8 mouse cellular contexts compared by ENCODE assay signal in genomic region chr9:20814521-20815272, GRCm38 (mm10). TPM values are rescaled to one million over a fixed set of nuclear protein-coding genes. Genes with fewer than 3 reads are reported as not detected.
DNase-seq lines count a peak whose midpoint lies in the region; ATAC-seq and TF ChIP-seq lines count a peak whose summit lies in the region.

Col5a3 (minus strand) TSS chr9:20815067.

- H3K27me3 ChIP-seq in E14TG2a.4 (ENCODE audit: insufficient read depth, low read length), result peaks cover 40% of the 10 kb centered on the region
- H3K27me3 ChIP-seq in hindbrain, embryonic 14.5 days (ENCODE audit: control insufficient read depth, insufficient read depth, low read length), result peaks cover 3% of the 10 kb centered on the region
- H3K27me3 ChIP-seq in liver, embryonic 13.5 days, result peaks cover 51% of the 10 kb centered on the region
- peaks cover 30% of the 10 kb centered on the region for H3K27me3 ChIP-seq in neural tube, embryonic 15.5 days (replicated peaks)
- H3K27me3 ChIP-seq in cerebellum, adult 2 months (ENCODE audit: control insufficient read depth, insufficient read depth, low read length), result no peaks in the 10 kb centered on the region

- peak; percentile 53 for DNase-seq in brain, adult 2 months (ENCODE audit: low read depth, low spot score)
- peak; percentile 80 for DNase-seq in gastrocnemius, postnatal 10 days
- DNase-seq in hindbrain, embryonic 14.5 days (ENCODE audit: low spot score), result no peak
- DNase-seq in liver, embryonic 13.5 days, result no peak
- no peak for DNase-seq in layer of hippocampus, adult 11-12 months (ENCODE audit: low spot score)
- no peak for DNase-seq in cerebellum, adult 2 months

- peak; percentile 55; the same call in 1 of the 2 replicates for ATAC-seq in hindbrain, embryonic 14.5 days (ENCODE audit: low FRiP score)
- peak; percentile 47; the same call in 1 of the 2 replicates for ATAC-seq in liver, embryonic 13.5 days (ENCODE audit: low read depth)
- ATAC-seq in neural tube, embryonic 15.5 days (ENCODE audit: low FRiP score), result no peak

- TF ChIP-seq CTCF in E14TG2a.4 (conservative IDR thresholded peaks at IDR 0.05; ENCODE audit: low read length), result no peak
- no peak for TF ChIP-seq CTCF in cerebellum, adult 2 months (IDR thresholded peaks at IDR 0.05; ENCODE audit: borderline replicate concordance, insufficient read depth, low read depth, low read length)

- peaks cover 46% of the 10 kb centered on the region for H3K4me1 ChIP-seq in E14TG2a.4 (replicated peaks; ENCODE audit: low read depth, low read length)
- no peaks in the 10 kb centered on the region; the same call in 1 of the 2 replicates for H3K4me1 ChIP-seq in hindbrain, embryonic 14.5 days (replicated peaks; ENCODE audit: control insufficient read depth, insufficient read depth, low read length)
- peaks cover 14% of the 10 kb centered on the region for H3K4me1 ChIP-seq in liver, embryonic 13.5 days (replicated peaks)
- H3K4me1 ChIP-seq in neural tube, embryonic 15.5 days, result peaks cover 9% of the 10 kb centered on the region
- no peaks in the 10 kb centered on the region for H3K4me1 ChIP-seq in cerebellum, adult 2 months (ENCODE audit: control insufficient read depth, insufficient read depth, low read length)

- peak within 1 kb of the TSS; percentile 43 for H3K4me2 ChIP-seq in hindbrain, embryonic 14.5 days (replicated peaks)
- peak within 1 kb of the TSS; percentile 31; the same call in 1 of the 2 replicates for H3K4me2 ChIP-seq in liver, embryonic 13.5 days
- peak within 1 kb of the TSS; percentile 52 for H3K4me2 ChIP-seq in neural tube, embryonic 15.5 days

- WGBS in hindbrain, embryonic 14.5 days, result 4% methylated on average over 29 of the region's 29 CpGs
- 8% methylated on average over 29 of the region's 29 CpGs for WGBS in liver, embryonic 13.5 days (ENCODE audit: insufficient replicate concordance)
- 4% methylated on average over 28 of the region's 29 CpGs for WGBS in neural tube, embryonic 15.5 days
- 7% methylated on average over 29 of the region's 29 CpGs for WGBS in cerebellum, adult 2 months

- H3K9ac ChIP-seq in hindbrain, embryonic 14.5 days, result peak within 1 kb of the TSS; percentile 20
- no peak within 1 kb of the TSS for H3K9ac ChIP-seq in liver, embryonic 13.5 days
- no peak within 1 kb of the TSS for H3K9ac ChIP-seq in neural tube, embryonic 15.5 days (replicated peaks)

- H3K36me3 ChIP-seq in E14TG2a.4 (ENCODE audit: insufficient read depth, low read length), result no peaks in the 10 kb centered on the region
- H3K36me3 ChIP-seq in hindbrain, embryonic 14.5 days (replicated peaks; ENCODE audit: control insufficient read depth, insufficient read depth), result no peaks in the 10 kb centered on the region
- H3K36me3 ChIP-seq in liver, embryonic 13.5 days, result no peaks in the 10 kb centered on the region
- no peaks in the 10 kb centered on the region for H3K36me3 ChIP-seq in neural tube, embryonic 15.5 days

- no peak within 1 kb of the TSS for H3K27ac ChIP-seq in hindbrain, embryonic 14.5 days
- no peak within 1 kb of the TSS for H3K27ac ChIP-seq in liver, embryonic 13.5 days
- no peak within 1 kb of the TSS for H3K27ac ChIP-seq in neural tube, embryonic 15.5 days (replicated peaks)
- H3K27ac ChIP-seq in cerebellum, adult 2 months (ENCODE audit: insufficient read depth, low read length), result no peak within 1 kb of the TSS

- H3K9me3 ChIP-seq in E14TG2a.4 (ENCODE audit: low read length), result no peaks in the 10 kb centered on the region
- H3K9me3 ChIP-seq in hindbrain, embryonic 14.5 days (ENCODE audit: control insufficient read depth, low read length), result no peaks in the 10 kb centered on the region
- no peaks in the 10 kb centered on the region for H3K9me3 ChIP-seq in liver, embryonic 13.5 days (replicated peaks)
- H3K9me3 ChIP-seq in neural tube, embryonic 15.5 days (replicated peaks), result no peaks in the 10 kb centered on the region

- peak within 1 kb of the TSS; percentile 67 for H3K4me3 ChIP-seq in E14TG2a.4 (replicated peaks; ENCODE audit: low read length)
- no peak within 1 kb of the TSS for H3K4me3 ChIP-seq in hindbrain, embryonic 14.5 days (replicated peaks; ENCODE audit: low read length)
- H3K4me3 ChIP-seq in liver, embryonic 13.5 days (replicated peaks), result no peak within 1 kb of the TSS
- peak within 1 kb of the TSS; percentile 7; the same call in 1 of the 2 replicates for H3K4me3 ChIP-seq in neural tube, embryonic 15.5 days (replicated peaks)
- H3K4me3 ChIP-seq in cerebellum, adult 2 months (replicated peaks; ENCODE audit: insufficient read depth, low read depth, low read length), result no peak within 1 kb of the TSS

- no peak for TF ChIP-seq POLR2A in cerebellum, adult 2 months (IDR thresholded peaks at IDR 0.05; ENCODE audit: borderline replicate concordance, insufficient read depth, low read length)

RNA-seq across cellular contexts. Expression of gene Col5a3, which starts in this region (rescaled TPM):
- total RNA-seq in gastrocnemius, postnatal 10 days (2021), result 10 to 100 TPM; 76.7 to 90.9 TPM
- polyA plus RNA-seq in hindbrain, embryonic 14.5 days (2014; fragmentation: Nextera tagmentation; extraction: Ambion mirVana), result 0.66 and 0.74 TPM in 2 replicates
- polyA plus RNA-seq in liver, embryonic 13.5 days (2015; fragmentation: Nextera tagmentation; extraction: Ambion mirVana), result 0.01 and 0.06 TPM in 2 replicates
- 1.4 and 1.8 TPM in 2 replicates for polyA plus RNA-seq in neural tube, embryonic 15.5 days (2015; fragmentation: Nextera tagmentation; extraction: Ambion mirVana)
- 3.0 and 3.5 TPM in 2 replicates for polyA plus RNA-seq in cerebellum, adult 2 months (2012; rRNA removed)

Comparison
In these comparisons a context has a peak if more than half of its experiments do, and no peak if none do; other contexts are left out.
1. Peak in ATAC-seq, H3K9ac ChIP-seq and H3K4me2 ChIP-seq in hindbrain, embryonic 14.5 days; RNA of the gene not detected or under 1 TPM.
2. Peak in ATAC-seq and H3K4me2 ChIP-seq in liver, embryonic 13.5 days; RNA of the gene not detected or under 1 TPM.
3. H3K4me3 ChIP-seq: peak in E14TG2a.4 (single experiment) and neural tube, embryonic 15.5 days (single experiment); none in hindbrain, embryonic 14.5 days (single experiment), liver, embryonic 13.5 days (single experiment) and cerebellum, adult 2 months (single experiment).
4. DNase-seq: peak in brain, adult 2 months (single experiment) and gastrocnemius, postnatal 10 days (single experiment); none in hindbrain, embryonic 14.5 days (single experiment), liver, embryonic 13.5 days (single experiment), layer of hippocampus, adult 11-12 months (single experiment) and cerebellum, adult 2 months (0 of 2).
5. Peak in every context shown above with its lines, with median percentiles within 50 percentile points of each other: H3K4me2 ChIP-seq.